Mouse (Mus musculus): ENCODE data around the gene Chn2.

- TF ChIP-seq POLR2A (IDR thresholded peaks at IDR 0.05; ENCODE audit: borderline replicate concordance, insufficient read depth, low read length), result no peak
- no peak for TF ChIP-seq CTCF (IDR thresholded peaks at IDR 0.05; ENCODE audit: borderline replicate concordance, insufficient read depth, low read depth, low read length)
Measured at GRCm38 (mm10) chr6:54165246-54165645, 125.9 kb downstream of the Chn2 start.

All from cerebellum, adult 2 months (tissue).